Mouse (Mus musculus): ENCODE data around the gene Mfsd4b5.
"Not testable (repeated sequence)": the region's sequence is repeated elsewhere in the genome, so short reads cannot be mapped to it uniquely, and the experiment has no call there.

Gene Mfsd4b5

GRCm38 (mm10) chr10:39986466-39986865 lies at the start of gene Mfsd4b5:
Gene Mfsd4b5, minus strand, starts transcription at chr10:39986646.
- DNase-seq (ENCODE audit: low read depth, low spot score): no peak

GRCm38 (mm10) chr10:40034956-40035355 lies 48.5 kb upstream of the Mfsd4b5 start:
- no peak for DNase-seq (ENCODE audit: low read depth, low spot score)

GRCm38 (mm10) chr10:40032897-40033296 lies 46.5 kb upstream of the Mfsd4b5 start:
- DNase-seq (ENCODE audit: low read depth, low spot score): no peak

GRCm38 (mm10) chr10:40030716-40031115 lies 44.3 kb upstream of the Mfsd4b5 start:
- DNase-seq (ENCODE audit: low read depth, low spot score): no peak

GRCm38 (mm10) chr10:40029610-40030009 lies 43.2 kb upstream of the Mfsd4b5 start:
- DNase-seq (ENCODE audit: low read depth, low spot score): no peak

- no peak for DNase-seq (ENCODE audit: low read depth, low spot score)
These were observed 41.6 kb upstream of the Mfsd4b5 start for GRCm38 (mm10) chr10:40028091-40028490.

GRCm38 (mm10) chr10:40026546-40026945 lies 40.1 kb upstream of the Mfsd4b5 start:
- no peak for DNase-seq (ENCODE audit: low read depth, low spot score)

- no peak for DNase-seq (ENCODE audit: low read depth, low spot score)
These were observed 39.1 kb upstream of the Mfsd4b5 start for GRCm38 (mm10) chr10:40025560-40025959.

GRCm38 (mm10) chr10:40024554-40025428 lies 38.3 kb upstream of the Mfsd4b5 start, which contains the start of gene Mfsd4b1:
Gene Mfsd4b1, minus strand, starts transcription at chr10:40025268.
- DNase-seq (ENCODE audit: low read depth, low spot score): peak; percentile 84

GRCm38 (mm10) chr10:40020401-40020800 lies 34.0 kb upstream of the Mfsd4b5 start:
- DNase-seq (ENCODE audit: low read depth, low spot score): no peak

GRCm38 (mm10) chr10:40019492-40019891 lies 33.0 kb upstream of the Mfsd4b5 start:
- DNase-seq (ENCODE audit: low read depth, low spot score): no peak

GRCm38 (mm10) chr10:40018261-40018860 lies 31.9 kb upstream of the Mfsd4b5 start:
- DNase-seq (ENCODE audit: low read depth, low spot score): no peak

GRCm38 (mm10) chr10:40009591-40009990 lies 23.1 kb upstream of the Mfsd4b5 start:
- no peak for DNase-seq (ENCODE audit: low read depth, low spot score)

- not testable (repeated sequence) for DNase-seq (ENCODE audit: low read depth, low spot score)
These were observed 22.4 kb upstream of the Mfsd4b5 start for GRCm38 (mm10) chr10:40008847-40009246.

- DNase-seq (ENCODE audit: low read depth, low spot score): no peak
These were observed 21.5 kb upstream of the Mfsd4b5 start for GRCm38 (mm10) chr10:40007953-40008352.

- DNase-seq (ENCODE audit: low read depth, low spot score): no peak
These were observed 20.5 kb upstream of the Mfsd4b5 start for GRCm38 (mm10) chr10:40006963-40007362.

- DNase-seq (ENCODE audit: low read depth, low spot score): no peak
These were observed 14.3 kb upstream of the Mfsd4b5 start for GRCm38 (mm10) chr10:40000746-40001145.

- no peak for DNase-seq (ENCODE audit: low read depth, low spot score)
These were observed 4.7 kb upstream of the Mfsd4b5 start for GRCm38 (mm10) chr10:39991155-39991554.

GRCm38 (mm10) chr10:39982604-39983003 lies 3.8 kb downstream of the Mfsd4b5 start:
- no peak for DNase-seq (ENCODE audit: low read depth, low spot score)

- no peak for DNase-seq (ENCODE audit: low read depth, low spot score)
These were observed 8.2 kb downstream of the Mfsd4b5 start for GRCm38 (mm10) chr10:39978231-39978630.

- no peak for DNase-seq (ENCODE audit: low read depth, low spot score)
These were observed 9.1 kb downstream of the Mfsd4b5 start for GRCm38 (mm10) chr10:39977346-39977745.

- DNase-seq (ENCODE audit: low read depth, low spot score): no peak
These were observed 10.7 kb downstream of the Mfsd4b5 start for GRCm38 (mm10) chr10:39975771-39976170.

GRCm38 (mm10) chr10:39974982-39975381 lies 11.5 kb downstream of the Mfsd4b5 start:
- no peak for DNase-seq (ENCODE audit: low read depth, low spot score)

All from embryo, embryonic 11.5 days (tissue).